Mouse (Mus musculus): ENCODE results near the gene Dll3.
A peak's percentile ranks its signal among the peaks of the same experiment; 100 is the strongest.

The Dll3 gene

GRCm38 (mm10) chr7:28301616-28302433, at the start of gene Dll3:
Gene Dll3, minus strand, starts transcription at chr7:28302238.
- no peak for DNase-seq (ENCODE audit: low read depth, low spot score)

DNA sequence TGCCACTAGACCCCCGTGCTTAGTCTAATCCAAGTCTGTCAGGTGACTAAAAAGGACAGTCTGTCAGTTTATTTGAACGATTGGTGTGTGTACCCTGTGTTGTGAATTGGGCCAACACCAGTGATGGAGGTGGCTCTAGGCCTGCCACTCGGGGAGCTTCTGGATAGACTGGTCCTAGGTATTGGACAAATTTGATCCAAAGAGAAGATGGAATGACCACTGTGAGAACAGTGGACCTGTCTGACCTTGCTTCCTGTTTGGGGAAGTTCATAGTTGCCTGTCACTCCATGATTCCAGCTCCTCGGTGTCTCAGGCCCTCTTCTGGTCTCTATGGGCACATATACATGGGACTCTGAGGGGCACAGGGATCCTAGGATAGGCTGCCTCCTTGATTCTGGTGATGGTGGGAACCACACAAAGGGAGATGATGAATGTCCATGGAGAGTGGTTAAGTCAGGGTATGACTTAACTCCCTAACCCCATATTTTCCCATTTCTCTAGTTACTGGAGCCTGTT, 49.7 kb upstream of the Dll3 start:
- no peak for DNase-seq (ENCODE audit: low read depth, low spot score)

GRCm38 (mm10) chr7:28350155-28350883, 48.3 kb upstream of the Dll3 start, which contains the start of gene Rps16:
Gene Rps16, plus strand, starts transcription at chr7:28350652.
- DNase-seq (ENCODE audit: low read depth, low spot score) = peak; percentile 96

GRCm38 (mm10) chr7:28348601-28349000, 46.6 kb upstream of the Dll3 start:
- no peak for DNase-seq (ENCODE audit: low read depth, low spot score)

- no peak for DNase-seq (ENCODE audit: low read depth, low spot score)
Measured at GRCm38 (mm10) chr7:28347746-28348145, 45.7 kb upstream of the Dll3 start.

DNA sequence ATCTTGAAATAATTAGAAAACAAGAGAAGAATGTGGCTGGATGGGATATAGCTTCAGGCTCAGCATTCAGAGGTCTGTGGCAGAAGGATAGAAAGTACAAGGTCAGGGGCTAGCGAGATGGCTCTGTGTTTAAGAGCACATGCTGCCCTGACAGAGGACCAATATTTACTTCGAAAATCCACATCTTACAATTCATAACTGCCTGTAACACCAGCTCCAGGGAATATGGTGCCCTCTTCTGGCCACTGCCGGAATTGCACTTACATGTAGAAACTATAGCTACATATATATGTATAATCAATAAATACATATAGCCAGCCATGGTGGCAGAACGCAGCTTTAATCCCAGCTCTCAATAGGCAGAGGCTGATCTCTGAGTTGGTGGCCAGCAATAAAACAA, 42.6 kb upstream of the Dll3 start:
- DNase-seq (ENCODE audit: low read depth, low spot score) = peak; percentile 28

DNA sequence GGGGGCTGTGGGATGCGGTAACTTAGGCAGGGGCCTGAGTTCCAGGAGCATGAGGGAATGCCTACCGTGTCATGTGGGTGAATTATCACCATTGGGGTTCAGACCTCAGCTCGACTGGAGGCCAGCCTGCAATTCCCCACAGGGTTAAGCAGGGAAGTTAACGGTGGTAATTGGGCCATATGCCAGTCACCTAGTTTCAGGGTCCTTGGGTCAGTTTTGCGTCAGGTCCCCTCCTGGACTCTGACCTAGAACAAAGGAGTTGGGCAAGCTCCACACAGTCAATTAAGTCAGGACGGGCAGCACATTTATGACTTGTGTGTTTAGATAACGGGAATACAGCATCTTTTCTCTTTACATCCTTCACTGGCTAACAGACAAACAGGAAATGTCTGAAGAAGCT, 39.3 kb upstream of the Dll3 start:
- no peak for DNase-seq (ENCODE audit: low read depth, low spot score)

DNA sequence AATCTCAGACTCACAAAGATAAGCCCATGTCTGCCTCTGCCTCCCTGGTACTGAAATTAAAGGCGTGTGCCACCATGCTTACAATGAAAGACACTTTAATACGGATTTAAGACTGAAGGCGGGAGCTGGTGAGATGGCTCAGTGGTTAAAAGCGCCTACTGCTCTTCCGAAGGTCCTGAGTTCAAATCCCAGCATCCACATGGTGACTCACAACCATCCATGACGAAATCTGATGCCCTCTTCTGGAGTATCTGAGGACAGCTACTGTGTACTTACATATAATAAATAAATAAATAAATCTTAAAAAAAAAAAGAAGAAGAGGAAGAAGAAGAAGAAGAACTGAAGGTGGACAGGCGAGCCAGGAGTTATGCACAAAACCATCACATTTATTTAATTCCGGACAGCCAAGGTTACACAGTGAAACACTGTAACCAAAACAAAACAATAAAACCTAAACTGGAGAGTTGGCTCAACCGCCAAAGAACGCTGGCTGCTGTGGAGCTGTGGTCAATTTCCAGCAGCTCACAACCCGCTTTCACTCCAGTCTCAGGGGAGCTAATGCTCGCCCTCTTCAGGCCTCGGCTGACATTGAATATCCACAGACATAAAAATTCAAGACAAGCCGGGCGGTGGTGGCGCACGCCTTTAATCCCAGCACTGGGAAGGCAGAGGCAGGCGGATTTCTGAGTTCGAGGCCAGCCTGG, 37.3 kb upstream of the Dll3 start:
- no peak for DNase-seq (ENCODE audit: low read depth, low spot score)

- peak; percentile 96 for DNase-seq (ENCODE audit: low read depth, low spot score)
Measured at GRCm38 (mm10) chr7:28338108-28338998, 36.3 kb upstream of the Dll3 start, which contains the start of gene Supt5. Gene Supt5, minus strand, starts transcription at chr7:28338746.

GRCm38 (mm10) chr7:28335471-28335870, 33.4 kb upstream of the Dll3 start:
- no peak for DNase-seq (ENCODE audit: low read depth, low spot score)

DNA sequence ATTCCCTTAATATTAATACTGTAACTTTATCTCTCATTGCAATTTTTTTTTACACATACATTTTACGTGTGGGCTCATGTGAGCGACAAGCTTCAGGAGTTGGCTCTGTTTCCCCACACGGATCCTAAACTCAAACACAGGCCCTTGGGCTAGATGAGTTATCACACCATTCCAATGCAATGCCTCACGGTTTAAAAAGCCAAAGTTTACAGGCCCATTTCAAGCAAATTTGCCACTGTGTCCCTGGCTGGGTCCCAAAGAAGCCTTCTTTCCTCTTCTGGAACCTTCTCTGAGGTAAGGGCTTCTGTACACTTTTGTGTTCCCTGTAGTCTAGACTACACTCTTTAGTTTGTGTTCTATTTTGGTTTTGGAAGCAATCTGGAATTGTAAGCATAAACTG, 32.5 kb upstream of the Dll3 start:
- DNase-seq (ENCODE audit: low read depth, low spot score) = no peak

- no peak for DNase-seq (ENCODE audit: low read depth, low spot score)
Measured at GRCm38 (mm10) chr7:28328260-28328659, 26.2 kb upstream of the Dll3 start.

DNA sequence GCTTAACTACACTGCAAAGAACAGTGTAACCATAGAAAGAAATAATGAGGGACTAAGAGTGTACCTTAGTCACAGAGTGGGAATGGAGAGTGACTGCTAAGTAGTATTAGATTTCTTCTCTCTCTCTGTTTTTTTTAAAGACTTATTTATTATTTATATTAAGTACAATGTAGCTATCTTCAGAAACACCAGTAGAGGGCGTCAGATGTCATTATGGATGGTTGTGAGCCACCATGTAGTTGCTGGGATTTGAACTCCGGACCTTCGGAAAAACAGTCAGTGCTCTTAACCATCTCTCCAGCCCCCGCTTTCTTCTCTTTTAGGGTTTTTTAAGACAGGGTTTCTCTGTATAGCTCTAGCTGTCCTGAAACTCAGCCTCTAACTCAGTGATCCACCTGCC, 24.4 kb upstream of the Dll3 start:
- no peak for DNase-seq (ENCODE audit: low read depth, low spot score)

DNA sequence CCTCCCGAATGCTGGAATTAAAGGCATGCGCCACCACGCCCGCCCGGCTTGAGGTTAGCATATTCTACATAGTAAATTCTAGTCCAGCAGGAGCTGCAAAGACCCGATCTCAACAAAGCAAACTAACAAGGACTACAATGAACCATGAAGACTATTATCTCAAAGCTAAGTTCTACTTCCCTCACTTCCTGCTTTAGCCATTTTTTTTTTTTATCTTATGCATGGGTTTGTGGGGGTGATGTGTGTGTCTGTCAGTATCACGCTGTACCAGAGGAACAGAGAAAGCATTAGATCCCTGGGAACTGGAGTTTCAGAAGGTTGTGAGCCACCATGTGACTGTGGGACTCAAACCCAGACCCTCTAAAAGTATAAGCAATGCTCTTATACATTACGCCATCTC, 23.3 kb upstream of the Dll3 start:
- DNase-seq (ENCODE audit: low read depth, low spot score) = no peak

DNA sequence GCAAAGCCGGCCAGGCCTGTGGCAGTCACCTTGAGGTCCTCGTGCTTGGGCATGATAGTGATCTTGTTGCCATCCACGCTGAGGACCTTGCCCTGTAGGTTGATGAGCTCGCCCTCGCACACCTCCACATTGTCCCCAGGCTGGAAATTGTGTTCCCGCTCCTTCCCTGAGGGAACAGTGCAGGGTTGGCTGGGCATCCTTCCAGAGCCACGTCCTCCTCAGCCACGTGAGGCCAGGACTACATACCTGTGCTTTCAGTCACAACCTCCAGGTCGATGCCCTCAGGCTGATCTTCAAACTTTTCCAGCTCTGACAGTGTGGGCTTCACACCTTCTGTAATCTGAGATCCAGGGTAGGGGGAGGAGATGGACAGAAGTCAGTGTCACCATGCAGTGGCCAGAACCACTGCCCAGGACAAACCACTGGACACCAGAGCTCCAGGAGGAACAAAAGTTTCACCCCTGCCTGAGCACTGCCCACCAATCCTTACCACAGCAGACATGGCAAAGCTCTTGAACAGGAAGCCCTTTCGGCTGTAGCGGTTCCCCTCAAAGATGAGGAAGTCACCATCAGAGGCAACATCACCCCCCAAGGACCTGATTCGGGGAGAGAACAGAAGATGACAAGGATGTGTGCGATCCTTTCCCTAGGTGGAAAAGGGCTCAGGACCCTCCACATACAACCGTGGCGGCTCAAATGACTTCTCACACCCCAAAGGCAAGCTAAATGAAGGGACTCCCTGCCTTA, 20.1 kb upstream of the Dll3 start:
- DNase-seq (ENCODE audit: low read depth, low spot score) = no peak

- DNase-seq (ENCODE audit: low read depth, low spot score) = no peak
Measured at GRCm38 (mm10) chr7:28318714-28319113, 16.7 kb upstream of the Dll3 start.

- DNase-seq (ENCODE audit: low read depth, low spot score) = no peak
Measured at GRCm38 (mm10) chr7:28318036-28318435, 16.0 kb upstream of the Dll3 start.

- DNase-seq (ENCODE audit: low read depth, low spot score) = peak; percentile 96
Measured at GRCm38 (mm10) chr7:28311926-28312543, 10.0 kb upstream of the Dll3 start, which contains the start of gene Timm50. Gene Timm50, minus strand, starts transcription at chr7:28312072.

- no peak for DNase-seq (ENCODE audit: low read depth, low spot score)
Measured at GRCm38 (mm10) chr7:28311151-28311925, 9.3 kb upstream of the Dll3 start.
